Mouse (Mus musculus): ENCODE data around the gene Gpi1.
"Not testable (repeated sequence)": the region's sequence is repeated elsewhere in the genome, so short reads cannot be mapped to it uniquely, and the experiment has no call there.

The Gpi1 gene

GRCm38 (mm10) chr7:34176241-34176640, 53.9 kb downstream of the Gpi1 start:
- not testable (repeated sequence) for DNase-seq

DNA sequence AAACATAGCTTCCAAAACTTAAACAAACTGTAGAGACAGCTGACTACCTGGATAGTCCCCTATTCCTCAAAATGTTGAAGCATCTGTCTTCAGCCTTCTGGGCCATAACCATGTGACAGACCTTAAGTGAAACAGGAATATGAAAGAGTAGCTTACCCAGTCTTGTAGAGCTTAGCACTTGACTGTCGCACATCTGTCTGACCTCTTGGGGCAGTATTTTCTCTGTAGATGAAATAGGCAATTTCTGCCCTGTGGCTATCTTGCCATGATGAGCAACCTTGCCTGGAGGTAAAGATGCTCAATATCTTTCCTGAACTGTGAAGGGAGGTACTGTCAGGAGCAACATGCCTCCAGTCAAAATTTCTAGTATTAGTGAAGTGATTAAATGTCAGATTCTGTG, 57.9 kb downstream of the Gpi1 start:
- DNase-seq = no peak

DNA sequence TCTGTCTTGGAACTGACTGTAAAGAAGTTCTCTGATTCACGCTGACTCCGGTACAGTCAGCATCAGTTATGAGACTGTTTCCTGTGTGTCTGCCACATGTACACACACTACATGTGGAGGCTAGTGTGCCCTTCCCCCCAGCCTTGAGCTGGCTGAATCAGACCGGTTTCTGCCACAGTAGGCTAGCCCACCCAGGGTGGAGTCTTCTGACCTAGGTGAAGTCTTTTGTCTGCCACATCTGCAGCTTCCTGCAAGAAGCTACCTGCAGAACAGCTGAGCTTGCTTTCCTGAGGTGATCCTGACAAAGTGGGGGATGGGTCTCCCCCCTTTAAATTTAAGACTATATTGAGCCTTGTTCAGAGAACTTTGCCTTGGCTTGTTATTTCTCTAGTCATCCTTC, 60.7 kb downstream of the Gpi1 start, which contains the start of gene Uba2:
TSS of gene Uba2 (minus strand) at position 146 of the 400 bp plus-strand sequence.
- no peak for DNase-seq

DNA sequence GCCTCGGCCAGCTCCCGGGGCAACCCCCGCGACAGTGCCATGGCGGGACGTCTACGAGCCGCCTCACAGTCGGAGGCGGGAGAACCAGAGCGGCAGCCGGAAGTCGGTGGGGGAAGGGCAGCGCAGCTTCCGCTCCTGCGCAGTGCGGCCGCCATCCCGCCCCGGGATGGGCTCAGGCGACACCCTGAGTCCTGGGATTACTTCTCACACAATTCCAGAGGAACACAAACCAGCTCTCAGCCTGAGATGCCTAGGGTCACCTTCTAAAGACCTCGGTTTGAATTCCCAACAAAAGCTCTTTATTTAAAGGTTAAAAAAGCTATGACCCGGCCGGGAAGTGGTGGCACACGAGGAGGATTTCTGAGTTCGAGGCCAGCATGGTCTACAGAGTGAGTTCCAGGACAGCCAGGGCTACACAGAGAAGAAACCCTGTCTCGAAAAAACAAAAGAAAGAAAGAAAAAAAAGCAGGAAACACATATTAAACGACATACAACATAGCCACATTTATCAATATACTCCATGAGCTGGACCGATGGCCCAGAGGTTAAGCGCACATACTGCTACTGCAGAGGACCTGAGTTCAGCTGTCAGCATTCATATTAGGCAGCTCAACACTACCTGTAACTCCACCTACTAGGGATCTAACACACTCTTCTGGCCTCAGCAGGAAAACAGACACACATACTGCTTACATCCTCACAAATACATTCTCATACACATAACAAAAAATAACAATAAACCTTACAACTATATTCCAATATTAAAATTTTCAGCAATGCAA, 61.5 kb downstream of the Gpi1 start:
- DNase-seq = peak; percentile 89 to 90

DNA sequence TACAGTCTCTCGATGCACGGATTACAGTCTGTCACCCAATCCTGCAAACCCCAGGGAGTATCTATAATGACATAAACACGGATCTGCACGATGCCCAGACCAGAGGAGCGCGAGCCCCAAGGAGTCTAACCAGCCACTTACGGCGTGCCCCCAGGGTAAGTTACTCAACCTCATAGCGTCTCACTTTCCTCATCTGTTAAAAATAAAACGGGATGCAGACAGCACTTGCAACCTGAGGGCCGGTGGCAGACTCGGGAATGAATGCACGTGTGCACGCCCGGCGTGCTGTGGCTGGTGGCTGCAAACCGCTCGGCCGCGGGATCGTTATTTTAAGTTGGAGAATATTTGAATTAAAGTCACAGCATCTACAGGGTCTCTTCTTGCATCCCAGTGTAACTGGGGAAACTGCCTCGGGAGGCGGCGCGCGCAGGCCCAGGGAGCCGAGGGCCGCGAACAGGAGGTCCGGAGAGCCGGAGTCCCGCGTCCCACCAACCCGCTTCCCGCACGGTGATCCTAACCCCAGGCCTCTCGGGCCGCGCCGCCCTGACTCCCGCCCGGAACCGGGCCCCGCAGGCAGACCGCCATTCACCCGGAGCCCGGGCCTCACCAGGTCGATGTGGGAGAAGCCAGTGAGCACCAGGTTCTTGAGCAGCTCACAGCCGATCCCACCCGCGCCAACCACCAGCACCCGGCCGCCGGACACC, 62.2 kb downstream of the Gpi1 start:
- DNase-seq = no peak

GRCm38 (mm10) chr7:34166850-34167249, 63.3 kb downstream of the Gpi1 start:
- peak; percentile 18 to 24 for DNase-seq

GRCm38 (mm10) chr7:34165999-34166398, 64.1 kb downstream of the Gpi1 start:
- no peak for DNase-seq

GRCm38 (mm10) chr7:34164671-34165070, 65.5 kb downstream of the Gpi1 start:
- no peak for DNase-seq

GRCm38 (mm10) chr7:34159167-34159566, 71.0 kb downstream of the Gpi1 start:
- no peak for DNase-seq

GRCm38 (mm10) chr7:34157994-34158393, 72.1 kb downstream of the Gpi1 start:
- DNase-seq = no peak

Data from thymus, postnatal 36 days (tissue).